Mouse (Mus musculus) embryonic facial prominence, embryonic 13.5 days (tissue): ENCODE results near the gene Hnrnpa3. TPM values are rescaled to one million over a fixed set of nuclear protein-coding genes. Genes with fewer than 3 reads are reported as not detected.
"Not testable (repeated sequence)": the region's sequence is repeated elsewhere in the genome, so short reads cannot be mapped to it uniquely, and the experiment has no call there.

Experiments
- ATAC-seq: fragments of 200-750 bp; cut with Nextera tagmentation; 2 replicates; pipeline ENCODE4 v1.8.0; 2017; ENCODE audit warnings: low read depth; ENCODE audit not compliant: insufficient number of reproducible peaks, insufficient read depth, low FRiP score, low TSS enrichment
- H3K27ac ChIP-seq: fragments of 300-500 bp; sonication (generic); 2 replicates; pipeline ENCODE4 v1.5.1; 2015; ENCODE audit warnings: moderate library complexity, mild to moderate bottlenecking, inconsistent platforms
- H3K27me3 ChIP-seq: fragments of 300-500 bp; sonication (generic); 2 replicates; pipeline ENCODE4 v1.6.1; 2015; ENCODE audit warnings: mild to moderate bottlenecking, inconsistent platforms
- H3K36me3 ChIP-seq: fragments of 300-500 bp; sonication (generic); 2 replicates; pipeline ENCODE4 v1.6.1; 2015; ENCODE audit warnings: mild to moderate bottlenecking, inconsistent platforms
- H3K4me1 ChIP-seq: fragments of 300-500 bp; sonication (generic); 2 replicates; pipeline ENCODE4 v1.6.1; 2015; ENCODE audit warnings: inconsistent platforms
- H3K4me2 ChIP-seq: fragments of 300-500 bp; sonication (generic); 2 replicates; pipeline ENCODE4 v1.6.1; 2015; ENCODE audit warnings: moderate library complexity, mild to moderate bottlenecking, inconsistent platforms
- H3K4me3 ChIP-seq: fragments of 300-500 bp; sonication (generic); 2 replicates; pipeline ENCODE4 v1.5.1; 2015; ENCODE audit warnings: mild to moderate bottlenecking, inconsistent platforms
- H3K9ac ChIP-seq: fragments of 300-500 bp; sonication (generic); 2 replicates; pipeline ENCODE4 v1.6.1; 2015; ENCODE audit warnings: mild to moderate bottlenecking, inconsistent platforms
- H3K9me3 ChIP-seq: fragments of 300-500 bp; sonication (generic); 2 replicates; pipeline ENCODE4 v1.6.1; 2016; ENCODE audit warnings: inconsistent platforms
- WGBS: fragments of 180-500 bp; shearing (Covaris S2); methylation state at CpG from one replicate; pipeline ENCODE4 v1.1.7; 2015; ENCODE audit warnings: mixed read lengths; 5-methylcytosine and 5-hydroxymethylcytosine counted together
- polyA plus RNA-seq: library from polyadenylated mRNA; unstranded; fragments of >200 nt; fragmentation: Nextera tagmentation; extraction: Ambion mirVana; gene quantifications from 2 replicates; pipeline ENCODE4 v1.2.1, GENCODE M21; 2015

The Hnrnpa3 gene
- polyA plus RNA-seq = 269 and 343 TPM in 2 replicates

GRCm38 (mm10) chr2:75658727-75659628 is at the start of gene Hnrnpa3:
Hnrnpa3 (plus strand) TSS chr2:75659261.
- Histone ChIP-seq H3K27me3 (no peaks in the 10 kb centered on the region), H3K9me3 (no peaks in the 10 kb centered on the region), H3K4me3 (peak within 1 kb of the TSS; percentile 92), H3K4me1 (peaks cover 21% of the 10 kb centered on the region), H3K4me2 (peak within 1 kb of the TSS; percentile 83), H3K9ac (peak within 1 kb of the TSS; percentile 98), H3K36me3 (peaks cover 26% of the 10 kb centered on the region), H3K27ac (peak within 1 kb of the TSS; percentile 99)
- ATAC-seq = peak; percentile 91
- under 1% methylated on average over 101 of the region's 102 CpGs for WGBS

- H3K27ac ChIP-seq = no peak overlapping the region
- peak overlapping the region; percentile 59 for H3K4me2 ChIP-seq
- H3K27me3 ChIP-seq = peaks cover 14% of the 10 kb centered on the region
- H3K4me1 ChIP-seq = peaks cover 30% of the 10 kb centered on the region
- WGBS = 62% methylated on average over 15 of the region's 15 CpGs
- no peak for ATAC-seq
- H3K4me3 ChIP-seq = peak overlapping the region; percentile 37
- H3K36me3 ChIP-seq = no peaks in the 10 kb centered on the region
- no peaks in the 10 kb centered on the region for H3K9me3 ChIP-seq
- H3K9ac ChIP-seq = peak overlapping the region; percentile 59
Observed at GRCm38 (mm10) chr2:75609971-75610370, 49.1 kb upstream of the Hnrnpa3 start.

- not testable (repeated sequence) for H3K9me3 ChIP-seq, H3K9ac ChIP-seq, ATAC-seq, H3K4me3 ChIP-seq, H3K27ac ChIP-seq, H3K4me2 ChIP-seq, H3K36me3 ChIP-seq
- H3K4me1 ChIP-seq = peaks cover 30% of the 10 kb centered on the region
- WGBS = 77% methylated on average over 7 of the region's 7 CpGs
- H3K27me3 ChIP-seq = peaks cover 14% of the 10 kb centered on the region
Observed at GRCm38 (mm10) chr2:75610602-75611001, 48.5 kb upstream of the Hnrnpa3 start.

DNA sequence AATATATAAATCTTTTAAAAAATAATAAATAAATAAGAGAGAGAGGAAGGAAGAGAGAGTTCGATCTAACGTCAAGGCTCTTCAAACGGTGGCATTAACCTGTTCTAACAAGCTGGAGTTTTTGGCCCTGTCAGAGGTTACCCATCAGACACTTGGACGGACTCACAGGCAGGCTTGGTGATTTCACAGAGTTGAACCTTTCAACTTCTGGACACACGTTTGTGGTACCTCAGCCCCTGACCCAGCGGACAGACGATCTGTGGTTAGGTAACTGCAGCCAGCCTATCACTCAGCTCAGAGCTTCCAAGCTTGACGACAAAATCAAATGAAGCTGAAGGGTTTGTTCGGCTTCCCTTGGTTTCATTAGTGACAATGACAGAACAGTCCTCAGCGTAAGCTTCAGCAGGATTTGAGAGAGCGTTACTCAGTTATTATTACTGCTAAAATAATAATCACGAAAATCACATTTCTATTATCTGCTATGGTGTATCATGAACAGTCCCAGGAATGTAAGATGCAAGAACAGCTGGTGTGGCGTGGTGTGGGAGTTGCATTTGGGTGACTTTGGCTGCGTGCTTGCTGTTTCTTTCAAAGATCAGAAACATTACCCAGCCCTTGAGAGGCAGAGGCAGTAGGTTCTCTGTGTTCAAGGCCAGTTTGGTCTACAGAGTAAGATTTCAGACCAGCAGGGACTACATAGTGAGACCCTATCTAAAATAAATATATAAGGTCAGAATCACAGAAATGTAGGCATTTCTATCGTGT is 47.8 kb upstream of the Hnrnpa3 start:
- ATAC-seq = no peak
- Histone ChIP-seq H3K4me2 (no peak overlapping the region), H3K9ac (no peak overlapping the region), H3K36me3 (no peaks in the 10 kb centered on the region), H3K4me3 (no peak overlapping the region), H3K27me3 (peaks cover 14% of the 10 kb centered on the region), H3K27ac (no peak overlapping the region), H3K4me1 (peaks cover 30% of the 10 kb centered on the region), H3K9me3 (no peaks in the 10 kb centered on the region)
- 80% methylated on average over 15 of the region's 15 CpGs for WGBS

DNA sequence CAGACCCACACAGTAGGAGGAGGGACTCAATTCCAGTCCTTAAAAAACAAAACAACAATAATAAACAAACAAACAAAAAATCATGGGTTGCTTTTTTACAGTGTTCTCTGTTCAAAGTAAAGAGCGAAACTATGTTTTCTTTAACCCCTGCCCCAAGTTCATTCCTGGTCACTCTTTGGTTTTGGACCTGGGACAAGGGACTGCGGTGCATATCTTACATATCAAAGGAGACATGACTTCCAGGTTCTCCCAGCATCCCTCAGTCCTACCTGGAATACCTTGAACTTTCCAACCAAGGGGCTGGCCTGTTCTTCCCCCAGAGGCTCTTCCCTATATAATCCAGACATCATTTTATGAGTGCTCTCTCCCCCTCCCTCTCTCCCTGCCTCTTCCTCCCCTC is 47.1 kb upstream of the Hnrnpa3 start:
- no peaks in the 10 kb centered on the region for H3K36me3 ChIP-seq
- H3K27ac ChIP-seq = no peak overlapping the region
- peaks cover 14% of the 10 kb centered on the region for H3K27me3 ChIP-seq
- no peak overlapping the region for H3K4me3 ChIP-seq
- peaks cover 30% of the 10 kb centered on the region for H3K4me1 ChIP-seq
- no peaks in the 10 kb centered on the region for H3K9me3 ChIP-seq
- ATAC-seq = no peak
- no peak overlapping the region for H3K9ac ChIP-seq
- no peak overlapping the region for H3K4me2 ChIP-seq
- WGBS = 89% methylated on average over 2 of the region's 2 CpGs

DNA sequence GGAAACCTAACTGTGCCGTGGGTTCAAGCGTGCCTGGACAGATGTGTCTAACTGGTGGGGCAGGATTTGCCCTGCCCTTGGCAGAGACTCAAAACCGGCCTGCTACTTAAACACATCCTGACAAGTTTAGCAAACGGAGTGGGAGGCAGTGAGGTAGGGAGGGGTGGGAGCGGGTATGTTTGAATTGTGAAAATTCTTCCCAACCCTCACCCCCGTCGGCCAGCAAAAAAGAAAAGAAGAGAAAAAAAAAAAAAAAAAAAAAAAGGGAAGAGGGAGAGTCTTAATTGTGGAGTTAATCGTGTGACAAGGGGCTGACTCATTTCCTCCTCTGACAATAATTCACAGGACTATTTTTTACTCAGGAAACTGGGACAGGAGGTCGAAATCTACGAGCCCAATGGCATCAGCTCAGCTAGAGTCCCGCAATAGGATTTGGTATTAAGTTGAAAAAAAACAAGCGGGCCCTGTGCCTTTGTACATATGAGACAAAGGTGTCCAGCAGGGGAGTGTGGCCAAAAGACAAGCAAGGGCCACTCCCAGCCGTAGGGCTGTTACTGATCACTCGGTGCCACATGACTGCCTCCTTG is 46.0 kb upstream of the Hnrnpa3 start:
- ATAC-seq = no peak
- peak overlapping the region; percentile 20; the same call in 1 of the 2 replicates for H3K4me2 ChIP-seq
- H3K4me1 ChIP-seq = peaks cover 30% of the 10 kb centered on the region
- H3K27ac ChIP-seq = peak overlapping the region; percentile 71
- H3K9me3 ChIP-seq = no peaks in the 10 kb centered on the region
- no peak overlapping the region for H3K4me3 ChIP-seq
- peaks cover 14% of the 10 kb centered on the region for H3K27me3 ChIP-seq
- no peaks in the 10 kb centered on the region for H3K36me3 ChIP-seq
- WGBS = 30% methylated on average over 14 of the region's 14 CpGs
- 0 out of 2 replicates have a peak overlapping the region, but pooled peaks have one; percentile 27 for H3K9ac ChIP-seq

DNA sequence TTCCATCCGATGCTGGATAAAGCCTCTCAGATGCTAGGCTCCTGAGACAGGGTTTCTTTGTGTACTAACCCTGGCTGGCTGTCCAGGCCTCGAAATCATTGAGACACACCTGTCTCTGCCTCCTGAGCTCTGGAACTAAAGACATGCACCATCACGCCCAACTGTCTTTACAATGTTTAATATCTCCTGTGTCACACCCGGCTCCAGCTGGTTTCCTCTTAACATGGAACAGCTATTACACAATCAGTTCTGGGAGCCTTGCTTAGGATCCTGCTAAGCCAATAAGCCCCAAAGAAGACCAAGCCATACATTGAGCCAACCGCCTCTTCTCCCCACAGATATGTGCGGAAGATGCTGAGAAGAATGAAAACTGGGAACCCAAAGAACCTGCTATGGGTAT is 44.5 kb upstream of the Hnrnpa3 start:
- H3K4me2 ChIP-seq = no peak overlapping the region
- ATAC-seq = no peak
- peaks cover 8% of the 10 kb centered on the region; the same call in 1 of the 2 replicates for H3K27me3 ChIP-seq
- no peaks in the 10 kb centered on the region for H3K36me3 ChIP-seq
- H3K4me3 ChIP-seq = no peak overlapping the region
- H3K27ac ChIP-seq = no peak overlapping the region
- WGBS = 85% methylated on average over 6 of the region's 6 CpGs
- H3K9me3 ChIP-seq = no peaks in the 10 kb centered on the region
- H3K9ac ChIP-seq = no peak overlapping the region
- peaks cover 24% of the 10 kb centered on the region for H3K4me1 ChIP-seq

GRCm38 (mm10) chr2:75616911-75617310 is 42.1 kb upstream of the Hnrnpa3 start:
- Histone ChIP-seq H3K4me2 (no peak overlapping the region), H3K4me3 (no peak overlapping the region), H3K9me3 (no peaks in the 10 kb centered on the region), H3K9ac (no peak overlapping the region), H3K36me3 (no peaks in the 10 kb centered on the region), H3K27me3 (no peaks in the 10 kb centered on the region), H3K27ac (no peak overlapping the region), H3K4me1 (peaks cover 18% of the 10 kb centered on the region)
- no peak for ATAC-seq
- 91% methylated on average over 8 of the region's 8 CpGs for WGBS

DNA sequence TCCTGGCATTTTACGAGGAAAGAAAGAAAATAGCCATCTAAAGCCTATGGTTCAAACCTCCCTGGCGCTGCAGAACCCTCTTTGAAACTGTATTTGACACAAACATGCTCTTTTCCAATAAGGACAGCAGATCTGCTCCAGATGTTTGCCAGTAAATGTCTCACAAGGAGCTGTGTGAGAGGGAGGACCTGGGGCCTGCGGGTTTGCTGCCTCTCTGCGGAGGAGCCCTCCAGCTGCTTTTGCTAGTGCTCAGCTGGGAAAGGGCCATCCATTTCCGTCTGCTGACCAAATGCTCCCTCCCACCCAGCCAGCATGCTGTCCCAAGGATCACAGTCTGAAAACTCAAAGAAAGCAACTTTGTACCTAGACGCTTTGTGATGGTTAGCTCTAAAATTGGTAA is 40.3 kb upstream of the Hnrnpa3 start:
- no peak for ATAC-seq
- H3K4me1 ChIP-seq = peaks cover 7% of the 10 kb centered on the region
- peak overlapping the region; percentile 66; the same call in 1 of the 2 replicates for H3K27ac ChIP-seq
- H3K9ac ChIP-seq = no peak overlapping the region
- no peaks in the 10 kb centered on the region for H3K9me3 ChIP-seq
- no peak overlapping the region for H3K4me2 ChIP-seq
- H3K36me3 ChIP-seq = no peaks in the 10 kb centered on the region
- H3K4me3 ChIP-seq = no peak overlapping the region
- H3K27me3 ChIP-seq = no peaks in the 10 kb centered on the region
- 32% methylated on average over 6 of the region's 6 CpGs for WGBS

DNA sequence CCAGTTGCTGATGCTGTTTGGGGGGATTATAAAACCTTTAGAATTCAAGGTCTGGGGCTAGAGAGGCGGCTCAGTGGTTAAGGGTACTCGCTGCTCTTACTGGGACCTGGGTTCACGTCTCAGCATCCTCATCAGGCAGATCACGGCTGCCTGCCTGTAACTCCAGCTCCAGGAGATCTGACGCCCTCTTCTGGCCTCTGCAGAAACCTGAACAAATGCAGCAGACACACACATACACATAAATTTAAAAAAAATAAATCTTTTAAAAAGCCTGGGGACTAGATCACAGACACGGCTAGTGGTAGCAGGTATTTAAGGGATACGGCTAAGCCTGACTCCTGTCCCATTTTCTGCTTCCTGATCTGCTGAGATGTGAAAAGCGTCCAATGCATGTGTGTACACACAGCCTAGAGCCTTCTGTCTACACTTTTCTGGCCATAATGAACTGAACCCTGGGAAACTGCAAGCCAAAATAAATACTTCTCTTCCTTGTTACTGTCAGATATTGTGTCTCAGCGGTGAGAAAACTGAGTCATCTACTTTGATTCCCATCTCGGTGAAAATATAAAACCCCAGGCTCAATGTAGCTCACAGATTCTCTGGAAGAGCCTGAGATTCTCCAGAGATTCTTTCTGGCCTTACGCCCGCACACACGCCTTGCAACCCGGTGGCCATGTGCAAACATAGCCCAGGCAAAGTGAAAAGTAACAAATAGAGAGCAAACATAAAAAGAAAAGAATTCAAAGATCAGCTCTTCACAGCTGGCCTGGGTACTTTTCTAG is 37.0 kb upstream of the Hnrnpa3 start:
- H3K9ac ChIP-seq = no peak overlapping the region
- 84% methylated on average over 14 of the region's 14 CpGs for WGBS
- no peak for ATAC-seq

GRCm38 (mm10) chr2:75625086-75625485 is 34.0 kb upstream of the Hnrnpa3 start:
- H3K9ac ChIP-seq = no peak overlapping the region
- WGBS = 70% methylated on average over 3 of the region's 3 CpGs
- no peak overlapping the region for H3K4me2 ChIP-seq
- H3K9me3 ChIP-seq = no peaks in the 10 kb centered on the region
- no peak overlapping the region for H3K4me3 ChIP-seq
- no peaks in the 10 kb centered on the region for H3K27me3 ChIP-seq
- H3K27ac ChIP-seq = no peak overlapping the region
- H3K4me1 ChIP-seq = no peaks in the 10 kb centered on the region
- no peaks in the 10 kb centered on the region for H3K36me3 ChIP-seq
- ATAC-seq = no peak

More for the DNA sequence above, 37.0 kb upstream of the Hnrnpa3 start:
- Histone ChIP-seq H3K27ac (no peak overlapping the region), H3K27me3 (no peaks in the 10 kb centered on the region), H3K4me2 (no peak overlapping the region), H3K4me3 (no peak overlapping the region), H3K9me3 (no peaks in the 10 kb centered on the region), H3K4me1 (peaks cover 7% of the 10 kb centered on the region), H3K36me3 (no peaks in the 10 kb centered on the region)
